Mouse (Mus musculus): ENCODE data around the gene Prkcsh. TPM values are rescaled to one million over a fixed set of nuclear protein-coding genes. Genes with fewer than 3 reads are reported as not detected.

The Prkcsh gene
- total and polyA plus RNA-seq, 3 experiments, result 183 to 577 (median 356) TPM

DNA sequence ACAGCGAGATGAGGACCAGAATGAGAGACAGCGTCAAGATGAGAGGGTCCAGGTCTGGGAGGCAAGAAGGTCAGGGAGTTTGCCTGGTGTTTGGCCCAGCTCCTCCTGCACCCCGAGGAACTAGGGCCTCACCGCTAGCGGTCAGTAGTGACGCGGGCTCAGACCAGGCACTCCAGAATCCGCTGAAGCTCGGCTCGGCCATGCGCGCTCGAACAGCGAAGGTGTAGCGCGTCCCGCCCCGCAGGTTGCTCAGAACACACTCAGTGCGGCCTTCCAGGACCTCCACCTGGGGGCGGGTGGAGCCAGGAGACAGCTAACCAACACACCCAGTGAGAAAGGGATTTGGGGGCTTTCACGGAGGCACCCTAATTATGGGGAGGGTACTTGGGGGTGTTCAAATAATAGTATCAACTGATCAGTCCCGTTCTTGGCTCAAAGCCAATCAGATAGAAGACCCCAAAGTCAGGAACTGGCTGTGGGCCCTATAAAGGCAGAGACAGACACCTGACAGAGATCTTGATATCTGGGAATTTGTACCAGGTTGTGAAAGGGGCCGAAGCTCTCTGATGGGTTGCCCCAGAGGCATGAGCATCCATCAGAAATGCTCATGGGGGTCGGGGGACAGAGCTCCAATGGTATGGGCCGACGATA, 41.9 kb upstream of the Prkcsh start:
- peaks cover 14 to 32% of the 10 kb centered on the region in 2 experiments for H3K36me3 ChIP-seq (ENCODE audit: control insufficient read depth in 1 of 2, insufficient read depth in 2 of 2, low read length in 2 of 2)
- peak; percentile 59 for DNase-seq (ENCODE audit: low read depth, low spot score)
- peaks cover 41% of the 10 kb centered on the region for H3K79me2 ChIP-seq (ENCODE audit: control insufficient read depth, insufficient read depth, low read length, poor library complexity)
- H3K9ac ChIP-seq (ENCODE audit: control insufficient read depth, low read depth, low read length, poor library complexity, severe bottlenecking), result peak overlapping the region; percentile 77
- no peaks in the 10 kb centered on the region for H3K27me3 ChIP-seq (ENCODE audit: control insufficient read depth in 1 of 2, insufficient read depth in 2 of 2, low read length in 2 of 2)
- H3K4me1 ChIP-seq (ENCODE audit: control insufficient read depth in 1 of 2, insufficient read depth in 2 of 2, low read length in 2 of 2), result peaks cover 15 to 40% of the 10 kb centered on the region in 2 experiments
- H3K9me3 ChIP-seq (replicated peaks; ENCODE audit: insufficient read depth, low read length), result no peaks in the 10 kb centered on the region
- TF ChIP-seq MYC (IDR thresholded peaks at IDR 0.05; ENCODE audit: low read depth, low read length) (no peak), GATA1 (IDR thresholded peaks at IDR 0.05; ENCODE audit: low read depth, low read length) (peak; percentile 97)
- peak overlapping the region; percentile 91 for H3K27ac ChIP-seq (ENCODE audit: control insufficient read depth, low read depth, low read length)
- peak overlapping the region; percentile 75 to 77 for H3K4me3 ChIP-seq (ENCODE audit: control insufficient read depth in 1 of 2, insufficient read depth in 1 of 2, low read depth in 2 of 2, low read length in 2 of 2)

- no peak for TF ChIP-seq KAT2A (conservative IDR thresholded peaks at IDR 0.05; ENCODE audit: low read depth, low read length)
- TF ChIP-seq GATA1 (IDR thresholded peaks at IDR 0.05; ENCODE audit: low read depth, low read length), result 0 out of 2 replicates have a peak, but pooled peaks have one; percentile 26
- DNase-seq (ENCODE audit: low read depth, low spot score), result peak; percentile 91
- H3K9ac ChIP-seq (ENCODE audit: control insufficient read depth, low read depth, low read length, poor library complexity, severe bottlenecking), result peak overlapping the region; percentile 77
These were observed 41.1 kb upstream of the Prkcsh start for GRCm38 (mm10) chr9:21961366-21961980.

GRCm38 (mm10) chr9:21962010-21962409, 40.6 kb upstream of the Prkcsh start:
- H3K27ac ChIP-seq (ENCODE audit: control insufficient read depth, low read depth, low read length), result peak overlapping the region; percentile 91
- DNase-seq (ENCODE audit: low read depth, low spot score), result no peak
- peaks cover 14 to 26% of the 10 kb centered on the region in 2 experiments for H3K36me3 ChIP-seq (ENCODE audit: control insufficient read depth in 1 of 2, insufficient read depth in 2 of 2, low read length in 2 of 2)
- H3K4me3 ChIP-seq (ENCODE audit: control insufficient read depth in 1 of 2, insufficient read depth in 1 of 2, low read depth in 2 of 2, low read length in 2 of 2), result peak overlapping the region; percentile 75 to 77
- peaks cover 13 to 32% of the 10 kb centered on the region in 2 experiments for H3K4me1 ChIP-seq (ENCODE audit: control insufficient read depth in 1 of 2, insufficient read depth in 2 of 2, low read length in 2 of 2)
- peak overlapping the region; percentile 77 for H3K9ac ChIP-seq (ENCODE audit: control insufficient read depth, low read depth, low read length, poor library complexity, severe bottlenecking)
- H3K9me3 ChIP-seq (replicated peaks; ENCODE audit: insufficient read depth, low read length), result no peaks in the 10 kb centered on the region
- peaks cover 41% of the 10 kb centered on the region for H3K79me2 ChIP-seq (ENCODE audit: control insufficient read depth, insufficient read depth, low read length, poor library complexity)
- no peak for TF ChIP-seq MXI1 (IDR thresholded peaks at IDR 0.05; ENCODE audit: low read depth, low read length)
- no peak for TF ChIP-seq SIN3A (IDR thresholded peaks at IDR 0.05; ENCODE audit: low read length)
- TF ChIP-seq POLR2AphosphoS5 (IDR thresholded peaks at IDR 0.05; ENCODE audit: borderline replicate concordance, low read depth, low read length), result no peak
- no peak for TF ChIP-seq ZMIZ1 (IDR thresholded peaks at IDR 0.05; ENCODE audit: low read depth, low read length)
- no peak for TF ChIP-seq ZNF384 (IDR thresholded peaks at IDR 0.05; ENCODE audit: low read depth, low read length)
- TF ChIP-seq ETS1 (IDR thresholded peaks at IDR 0.05; ENCODE audit: low read depth, low read length), result no peak
- no peak for TF ChIP-seq JUND (IDR thresholded peaks at IDR 0.05; ENCODE audit: low read depth, low read length)
- TF ChIP-seq TCF12 (IDR thresholded peaks at IDR 0.05; ENCODE audit: low read depth, low read length), result no peak
- no peak for TF ChIP-seq KAT2A (conservative IDR thresholded peaks at IDR 0.05; ENCODE audit: low read depth, low read length)
- no peak for TF ChIP-seq RAD21 (IDR thresholded peaks at IDR 0.05; ENCODE audit: low read depth, low read length)
- TF ChIP-seq RCOR1 (IDR thresholded peaks at IDR 0.05; ENCODE audit: low read depth, low read length), result no peak
- no peak for TF ChIP-seq TAL1 (IDR thresholded peaks at IDR 0.05; ENCODE audit: low read length)
- TF ChIP-seq HCFC1 (IDR thresholded peaks at IDR 0.05; ENCODE audit: low read depth, low read length), result no peak
- TF ChIP-seq E2F4 (IDR thresholded peaks at IDR 0.05; ENCODE audit: borderline replicate concordance, low read depth, low read length), result no peak
- TF ChIP-seq GATA1 (IDR thresholded peaks at IDR 0.05; ENCODE audit: low read depth, low read length), result no peak
- no peak for TF ChIP-seq USF1 (IDR thresholded peaks at IDR 0.05; ENCODE audit: low read depth, low read length)
- no peak for TF ChIP-seq SMC3 (IDR thresholded peaks at IDR 0.05; ENCODE audit: low read depth, low read length)
- H3K27me3 ChIP-seq (ENCODE audit: control insufficient read depth in 1 of 2, insufficient read depth in 2 of 2, low read length in 2 of 2), result no peaks in the 10 kb centered on the region

More at GRCm38 (mm10) chr9:21961366-21961980, 41.1 kb upstream of the Prkcsh start:
- peaks cover 41% of the 10 kb centered on the region for H3K79me2 ChIP-seq (ENCODE audit: control insufficient read depth, insufficient read depth, low read length, poor library complexity)
- H3K4me1 ChIP-seq (ENCODE audit: control insufficient read depth in 1 of 2, insufficient read depth in 2 of 2, low read length in 2 of 2), result peaks cover 13 to 37% of the 10 kb centered on the region in 2 experiments
- peaks cover 14 to 30% of the 10 kb centered on the region in 2 experiments for H3K36me3 ChIP-seq (ENCODE audit: control insufficient read depth in 1 of 2, insufficient read depth in 2 of 2, low read length in 2 of 2)
- peak overlapping the region; percentile 75 to 77 for H3K4me3 ChIP-seq (ENCODE audit: control insufficient read depth in 1 of 2, insufficient read depth in 1 of 2, low read depth in 2 of 2, low read length in 2 of 2)
- peak overlapping the region; percentile 91 for H3K27ac ChIP-seq (ENCODE audit: control insufficient read depth, low read depth, low read length)
- no peaks in the 10 kb centered on the region for H3K27me3 ChIP-seq (ENCODE audit: control insufficient read depth in 1 of 2, insufficient read depth in 2 of 2, low read length in 2 of 2)
- H3K9me3 ChIP-seq (replicated peaks; ENCODE audit: insufficient read depth, low read length), result no peaks in the 10 kb centered on the region

Data from MEL (cell line).